Mouse (Mus musculus) embryo, embryonic 11 days (tissue): ENCODE measurements around the gene Cabp4.
A peak's percentile ranks its signal among the peaks of the same experiment; 100 is the strongest.

Experiments used
- DNase-seq: peaks from one replicate; pipeline ENCODE4 v3.0.0-alpha.2; 2015

The Cabp4 gene

DNA sequence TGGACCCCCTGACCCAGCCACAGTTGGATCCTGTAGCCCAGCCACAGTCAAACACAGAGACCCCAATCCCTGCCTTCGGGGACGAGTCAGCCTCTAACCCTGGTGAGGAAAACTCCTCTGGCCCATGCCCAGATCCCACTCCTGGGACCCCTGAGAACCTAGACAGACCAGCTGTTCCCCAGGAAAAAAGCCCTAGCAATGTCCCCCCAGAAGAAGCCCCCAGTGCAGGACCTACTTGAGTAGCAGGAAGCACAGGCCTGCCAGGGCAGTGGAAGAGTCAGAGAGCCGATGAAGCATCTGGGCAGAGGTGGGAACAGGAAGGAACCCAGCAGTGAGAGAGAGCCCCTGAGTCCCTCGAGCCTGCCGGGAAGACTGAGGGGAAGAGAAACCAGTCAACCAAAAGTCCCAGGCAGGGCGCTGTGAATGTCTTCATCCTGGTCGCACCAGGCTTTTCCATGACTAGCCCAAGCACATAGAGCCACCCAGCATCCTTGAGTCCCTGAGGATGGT is at the start of gene Cabp4:
Cabp4 (minus strand) TSS at position 275 of the 510 bp plus-strand sequence.
- DNase-seq = no peak

- DNase-seq = no peak
These were observed 49.3 kb upstream of the Cabp4 start for GRCm38 (mm10) chr19:4193129-4193528.

DNA sequence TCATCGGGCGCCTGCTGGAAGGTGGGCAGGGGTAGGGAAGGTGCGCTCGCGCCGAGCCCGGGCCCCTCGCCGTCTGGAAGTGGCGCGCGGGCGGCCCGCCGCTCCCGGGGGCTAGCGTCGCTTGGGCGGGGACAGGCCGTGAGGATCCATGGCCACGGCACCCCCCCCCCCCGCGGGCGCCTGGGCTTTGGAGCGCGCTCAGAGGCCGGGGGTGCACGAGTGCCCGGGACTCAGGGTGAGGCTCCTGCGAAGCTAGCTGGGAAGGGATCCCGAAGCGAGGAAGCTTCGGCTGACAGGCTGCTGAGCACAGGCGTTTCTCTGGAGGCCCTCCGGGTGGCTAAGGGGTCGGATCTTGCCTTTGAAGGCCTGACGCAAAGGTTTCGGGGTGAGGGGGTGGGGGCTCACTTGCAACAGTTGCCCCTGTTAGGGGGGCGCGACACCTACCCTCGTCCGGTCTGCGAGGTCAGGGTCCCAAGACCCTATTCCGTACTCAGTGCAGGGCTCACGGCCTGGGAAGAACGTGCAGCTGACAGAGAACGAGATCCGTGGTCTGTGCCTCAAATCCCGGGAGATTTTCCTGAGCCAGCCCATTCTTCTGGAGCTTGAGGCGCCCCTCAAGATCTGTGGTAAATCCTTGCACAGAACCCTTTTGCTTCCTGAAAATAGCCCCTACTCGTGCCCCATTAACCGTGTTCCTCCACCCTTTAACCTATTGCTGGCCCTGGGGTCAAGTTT is 48.6 kb upstream of the Cabp4 start:
- DNase-seq = peak; percentile 51

GRCm38 (mm10) chr19:4191528-4192250 is 47.9 kb upstream of the Cabp4 start, which contains the start of gene Ppp1ca:
Gene Ppp1ca (plus strand): TSS chr19:4192065.
- DNase-seq = peak; percentile 98

GRCm38 (mm10) chr19:4190831-4191334 is 47.0 kb upstream of the Cabp4 start, which contains the start of gene Tbc1d10c:
Gene Tbc1d10c (minus strand): TSS chr19:4191284.
- DNase-seq = no peak

DNA sequence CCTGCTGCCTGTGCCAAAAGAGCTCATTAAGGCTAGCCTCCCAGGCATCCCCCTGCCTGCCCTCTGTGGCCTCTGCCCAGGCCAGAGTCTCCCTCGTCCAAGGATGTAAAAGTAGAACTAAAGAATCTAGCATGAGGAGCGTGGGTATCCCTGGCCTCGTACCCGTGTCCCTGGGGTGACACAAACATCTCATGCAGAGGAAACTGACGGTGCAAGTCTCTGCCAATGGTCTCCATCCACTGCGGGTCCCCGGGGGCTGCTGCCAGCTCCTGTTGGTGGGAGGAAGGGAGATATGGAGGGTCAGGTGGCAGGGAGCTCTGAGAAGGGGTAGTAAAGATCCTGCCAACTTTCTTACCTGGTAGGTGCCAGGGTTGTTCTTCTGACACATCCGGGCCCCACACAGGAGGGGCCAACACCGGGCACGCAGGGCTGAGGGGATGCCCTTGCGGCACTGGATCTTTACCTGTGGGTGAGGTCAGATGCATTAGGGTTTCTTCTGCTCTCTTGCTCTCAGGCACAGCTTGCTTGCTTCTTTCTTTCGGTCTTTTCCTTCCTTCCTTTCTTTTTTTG is 45.3 kb upstream of the Cabp4 start:
- DNase-seq = no peak

- DNase-seq = no peak
These were observed 43.5 kb upstream of the Cabp4 start for GRCm38 (mm10) chr19:4187303-4187702.

DNA sequence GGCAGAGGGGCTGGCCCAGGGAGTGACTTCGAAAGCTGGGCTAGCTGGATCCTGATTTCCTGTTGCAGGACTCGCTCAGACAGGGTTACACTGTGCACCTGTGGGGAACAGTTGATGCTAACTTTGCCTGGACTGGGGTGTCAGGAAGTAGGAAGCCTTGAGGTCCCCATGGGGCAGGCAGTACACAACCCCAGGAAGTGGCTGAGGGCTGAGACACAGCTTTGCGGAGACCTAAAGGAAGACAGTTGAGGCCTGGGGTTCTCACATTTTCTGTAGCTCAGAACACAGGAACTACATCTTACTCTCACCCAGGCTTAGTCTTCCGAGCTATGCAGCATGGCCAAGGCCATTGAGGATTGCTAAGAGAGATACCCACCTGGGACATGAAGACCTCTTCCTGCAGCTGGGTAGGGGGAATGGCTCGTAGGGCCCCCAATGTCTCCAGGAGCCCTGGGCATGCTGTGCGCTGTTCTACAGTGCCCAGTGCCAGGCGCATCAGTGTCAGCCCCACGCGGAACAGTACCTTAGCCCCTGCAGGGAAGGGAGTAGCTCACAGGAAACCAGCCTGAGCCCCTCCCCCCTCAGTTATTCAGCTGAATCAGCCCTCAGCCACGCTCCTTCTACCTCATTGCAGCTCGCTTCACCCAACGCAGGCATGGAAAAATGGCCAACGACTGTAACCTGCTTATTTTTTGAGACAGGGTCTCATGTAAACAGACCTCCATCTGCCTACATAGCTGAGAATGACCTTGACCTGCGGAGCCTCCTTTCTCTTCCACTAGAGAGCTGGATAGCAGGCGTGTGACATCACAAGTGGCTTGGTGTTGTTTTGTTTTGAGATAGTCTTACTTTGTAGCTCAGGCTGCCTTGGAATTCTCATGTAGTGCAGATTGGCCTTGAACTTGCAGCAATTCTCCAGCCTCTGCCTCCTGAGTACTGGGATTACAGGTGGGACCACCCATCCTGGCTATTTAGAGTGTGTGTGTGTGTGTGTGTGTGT is 41.4 kb upstream of the Cabp4 start:
- DNase-seq = peak; percentile 30

- no peak for DNase-seq
These were observed 39.9 kb upstream of the Cabp4 start for GRCm38 (mm10) chr19:4183689-4184088.

DNA sequence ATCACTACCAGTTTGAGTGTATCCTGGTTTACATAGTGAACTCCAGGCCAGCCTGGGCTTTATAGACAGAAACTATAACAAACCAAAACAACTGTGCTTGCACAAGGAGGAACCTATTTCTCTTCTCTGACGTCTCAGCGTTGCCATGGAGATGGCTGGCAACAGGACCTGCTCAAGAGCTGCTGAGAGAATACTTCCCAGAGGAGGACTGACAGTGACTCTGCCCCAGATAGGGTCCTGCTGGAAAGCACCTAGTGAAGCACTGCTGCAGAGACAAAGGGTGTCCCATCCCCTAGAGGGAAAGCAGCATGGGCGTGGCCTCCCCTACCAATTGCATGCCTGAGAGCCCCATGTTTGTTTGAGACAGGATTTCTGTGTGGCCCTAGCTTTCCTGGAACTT is 38.1 kb upstream of the Cabp4 start:
- DNase-seq = peak; percentile 46

DNA sequence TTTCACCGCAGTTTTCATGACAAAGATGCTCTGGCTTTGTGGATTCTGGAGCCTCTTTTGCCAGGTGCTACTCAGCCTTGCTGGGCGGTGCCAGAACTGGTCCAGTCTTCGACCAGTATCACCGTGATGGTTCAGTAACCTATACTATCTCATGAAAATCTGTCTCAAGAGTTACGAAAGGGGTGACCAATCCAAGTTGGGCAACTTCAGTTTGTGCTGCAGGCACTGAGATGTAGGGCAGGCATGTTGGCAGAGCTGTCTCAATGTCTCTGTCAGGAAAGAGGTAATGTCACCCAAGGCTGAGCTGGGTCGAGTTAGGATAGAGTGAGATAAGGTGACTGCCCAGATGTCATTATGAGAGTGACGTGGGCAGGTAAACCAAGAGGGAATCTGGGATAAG is 36.6 kb upstream of the Cabp4 start:
- no peak for DNase-seq

DNA sequence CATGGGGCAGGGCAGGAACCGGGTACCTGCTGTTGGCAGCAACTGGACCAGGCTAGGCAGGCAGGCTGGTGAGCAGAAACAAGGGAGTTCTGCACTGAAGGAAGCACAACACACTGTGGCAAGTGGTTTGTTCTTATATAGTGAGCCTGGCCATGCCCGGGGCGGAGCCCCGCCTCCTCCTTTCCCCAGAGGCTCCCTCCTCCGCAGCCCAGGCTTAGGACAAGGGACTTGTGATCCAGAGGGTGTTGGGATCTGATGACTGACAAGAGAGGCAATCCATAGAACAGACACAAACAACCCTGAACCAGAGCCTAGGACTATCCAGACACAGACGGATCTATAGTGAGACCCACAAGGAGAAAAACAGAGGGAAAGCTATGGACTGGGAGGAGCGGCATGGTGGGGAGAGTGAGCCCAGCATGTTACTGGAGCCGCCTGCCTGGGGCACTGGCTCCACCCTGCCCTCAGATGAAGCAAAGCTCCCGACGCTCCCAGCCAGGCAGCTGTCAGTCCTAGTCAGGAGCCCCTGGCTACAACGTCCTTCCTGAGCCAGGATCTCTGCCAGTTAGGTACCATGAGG is 31.6 kb upstream of the Cabp4 start, which contains the start of gene Carns1:
Carns1 (minus strand) TSS at position 112 of the 580 bp plus-strand sequence.
- peak; percentile 50 for DNase-seq

DNA sequence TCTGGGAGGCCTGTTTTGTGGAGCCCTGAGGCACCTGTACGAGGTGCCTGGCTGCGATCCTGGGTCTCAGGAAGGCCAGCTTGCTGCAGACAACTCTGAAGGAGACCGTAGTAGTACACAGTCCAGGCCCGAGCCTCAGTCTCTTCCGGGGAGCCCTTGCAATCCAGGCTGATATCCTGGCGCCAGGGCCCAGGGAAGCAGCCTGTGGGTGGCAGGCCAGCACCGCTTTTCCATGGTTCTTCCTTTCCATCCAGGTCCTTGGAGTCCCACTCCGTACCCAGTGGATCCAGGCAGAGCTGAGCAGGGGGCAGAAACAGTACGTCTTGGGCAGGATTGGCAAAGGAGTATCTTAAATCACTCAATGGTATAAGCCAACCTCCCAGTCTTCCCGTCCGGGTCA is 29.1 kb upstream of the Cabp4 start:
- no peak for DNase-seq

DNA sequence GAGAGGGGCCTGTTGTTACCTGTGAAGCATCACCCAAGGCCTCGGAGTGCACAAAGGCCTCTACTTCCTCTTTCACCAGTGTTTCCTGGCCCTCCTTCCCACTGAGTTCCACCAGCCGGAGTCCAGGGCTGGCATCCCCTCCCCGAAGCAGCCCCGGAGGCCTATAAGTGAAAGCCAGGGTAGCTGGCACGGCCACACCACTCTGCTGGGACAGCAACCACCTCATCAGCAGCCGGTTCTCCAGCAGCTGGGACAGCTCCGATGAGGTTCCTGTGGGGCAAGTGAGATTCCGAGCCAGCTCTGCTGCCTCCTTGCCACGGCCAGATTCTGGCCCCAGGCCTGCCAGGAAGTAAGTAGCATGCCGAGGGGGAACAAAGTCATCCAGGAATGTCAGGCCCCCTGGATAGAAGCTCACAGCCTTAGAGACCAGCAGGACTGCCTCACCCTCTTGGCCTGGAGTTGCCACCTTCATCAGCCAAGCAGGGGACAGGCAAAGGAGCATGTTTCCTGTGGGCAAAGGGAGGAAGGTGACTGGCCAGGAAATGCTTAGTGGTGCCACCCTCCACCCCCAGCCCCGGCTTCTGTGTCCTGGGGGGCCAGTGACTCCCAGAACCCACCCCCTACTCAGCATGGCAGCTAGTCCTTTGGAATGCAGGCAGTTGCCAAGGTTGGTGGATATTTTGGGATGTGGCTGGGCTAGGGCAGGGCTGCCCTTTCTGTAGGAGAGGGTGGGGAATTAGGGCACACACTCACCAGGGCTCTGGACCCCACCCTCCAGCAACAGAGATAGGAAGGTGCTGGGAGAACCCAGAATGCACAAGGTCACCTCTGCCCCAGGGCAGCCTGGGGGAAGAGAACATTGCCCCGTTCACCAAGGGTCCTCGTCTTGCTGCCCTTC is 27.8 kb upstream of the Cabp4 start:
- no peak for DNase-seq

- DNase-seq = no peak
These were observed 27.0 kb upstream of the Cabp4 start for GRCm38 (mm10) chr19:4170723-4171392.

DNA sequence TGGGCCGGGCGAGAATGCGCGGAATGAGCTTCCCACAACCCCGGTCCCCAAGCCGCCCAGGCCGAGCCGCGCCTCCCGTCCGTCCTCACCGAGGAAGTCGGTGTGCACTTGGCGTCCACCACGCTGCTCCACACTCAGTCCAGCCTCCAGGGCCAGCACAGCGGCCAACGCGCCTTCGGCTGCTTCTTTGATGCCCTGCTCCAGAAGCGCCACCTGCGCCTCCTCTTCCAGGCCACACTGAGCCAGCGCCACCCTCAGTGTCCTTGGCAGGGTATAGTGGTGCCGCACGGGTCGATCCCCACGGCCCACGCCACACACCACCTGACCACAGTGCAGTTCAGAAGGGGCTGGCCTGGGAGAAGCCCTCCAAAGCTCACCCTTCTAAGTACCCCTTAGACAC is 26.0 kb upstream of the Cabp4 start:
- DNase-seq = no peak

- DNase-seq = peak; percentile 99
These were observed 25.5 kb upstream of the Cabp4 start for GRCm38 (mm10) chr19:4169378-4169784.

GRCm38 (mm10) chr19:4166678-4167476 is 23.0 kb upstream of the Cabp4 start:
- DNase-seq = no peak

DNA sequence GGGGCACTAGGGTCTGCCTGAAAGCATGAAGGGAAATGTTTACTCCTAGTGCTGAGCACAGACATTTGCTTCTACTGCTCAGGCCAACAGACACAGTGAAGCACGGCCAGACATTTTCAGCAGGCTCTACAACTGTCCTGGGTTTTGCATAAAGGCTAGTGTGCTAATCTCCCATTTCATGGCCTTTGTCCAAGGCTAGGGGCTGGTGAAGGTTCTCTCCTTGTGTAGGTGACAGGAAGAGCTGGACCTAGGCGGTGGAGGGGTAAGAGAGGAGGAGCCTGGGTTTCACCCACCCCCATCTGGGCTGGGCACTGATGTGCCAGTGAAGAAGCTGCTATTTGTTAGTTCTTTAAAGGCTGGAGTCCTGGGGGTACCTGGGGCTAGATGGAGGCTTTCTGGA is 20.9 kb upstream of the Cabp4 start:
- DNase-seq = no peak
